Mouse (Mus musculus) adipocyte (in vitro differentiated cells): ENCODE measurements at regions not wholly inside any gene's neighbourhood (a gene's known extent, or its start where the extent isn't known, plus 50 kb on each side); places are given as distances from the start of the nearest gene placed in this dataset.

Experiments
- DNase-seq: peaks from one replicate; pipeline ENCODE4 v3.0.0-alpha.2; 2016; ENCODE audit warnings: low spot score

- DNase-seq: no peak
Measured at GRCm38 (mm10) chr5:118978921-118979630, 418.6 kb downstream of the Med13l start.

- DNase-seq: no peak
Measured at GRCm38 (mm10) chr5:118981046-118981445, 420.6 kb downstream of the Med13l start.

- no peak for DNase-seq
Measured at GRCm38 (mm10) chr5:118984251-118984650, 423.8 kb downstream of the Med13l start.

GRCm38 (mm10) chr5:118984797-118985408 lies 424.4 kb downstream of the Med13l start:
- DNase-seq: no peak

GRCm38 (mm10) chr5:118987376-118988000 lies 427.0 kb downstream of the Med13l start:
- DNase-seq: no peak

DNA sequence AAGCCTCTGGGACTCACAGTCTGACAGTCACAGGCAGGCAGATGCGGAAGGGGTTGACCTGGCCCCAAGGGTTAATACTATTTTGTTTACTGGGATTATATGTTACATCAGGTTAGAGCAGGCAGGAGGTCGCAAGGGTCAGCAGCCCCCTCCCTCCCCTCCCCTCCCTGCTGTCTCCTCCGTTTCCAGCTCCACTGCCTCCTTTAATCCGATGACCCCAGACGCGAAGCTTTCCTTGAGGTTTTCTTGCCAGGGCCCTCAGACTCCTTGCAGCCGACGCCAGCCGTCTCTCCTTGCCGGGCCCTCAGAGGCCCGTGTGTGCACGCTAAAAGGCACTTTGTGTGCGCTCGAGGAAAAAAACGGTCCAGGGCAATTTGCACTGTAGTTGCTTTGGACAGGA lies 438.6 kb downstream of the Med13l start:
- no peak for DNase-seq

- DNase-seq: no peak
Measured at GRCm38 (mm10) chr5:119005825-119006471, 445.5 kb downstream of the Med13l start.

- DNase-seq: no peak
Measured at GRCm38 (mm10) chr5:119010048-119010447, 449.6 kb downstream of the Med13l start.

GRCm38 (mm10) chr5:119015181-119015580 lies 454.7 kb downstream of the Med13l start:
- DNase-seq: no peak

- no peak for DNase-seq
Measured at GRCm38 (mm10) chr5:119015606-119016255, 455.3 kb downstream of the Med13l start.

- DNase-seq: no peak
Measured at GRCm38 (mm10) chr5:119016420-119016819, 455.9 kb downstream of the Med13l start.

- DNase-seq: no peak
Measured at GRCm38 (mm10) chr5:119023947-119024346, 463.5 kb downstream of the Med13l start.

DNA sequence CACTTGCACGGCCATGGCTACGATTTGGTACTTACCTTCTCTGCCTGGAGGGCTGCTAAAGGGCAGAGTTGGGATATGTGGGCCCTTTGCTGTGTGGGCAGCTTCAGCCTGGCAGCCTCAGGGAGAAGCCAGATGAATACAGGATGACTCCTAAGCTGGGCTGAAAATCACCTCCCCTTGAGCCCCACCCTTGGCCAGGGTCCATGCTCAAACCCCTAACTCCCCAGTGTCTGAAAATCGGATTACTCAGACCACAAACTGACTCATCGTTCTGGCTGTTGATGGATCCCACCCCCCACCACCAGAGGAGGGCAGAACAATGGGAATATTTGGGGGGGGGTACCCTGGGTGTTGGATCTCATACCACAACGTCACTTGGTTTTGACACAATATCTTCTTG lies 471.6 kb downstream of the Med13l start:
- DNase-seq: no peak

DNA sequence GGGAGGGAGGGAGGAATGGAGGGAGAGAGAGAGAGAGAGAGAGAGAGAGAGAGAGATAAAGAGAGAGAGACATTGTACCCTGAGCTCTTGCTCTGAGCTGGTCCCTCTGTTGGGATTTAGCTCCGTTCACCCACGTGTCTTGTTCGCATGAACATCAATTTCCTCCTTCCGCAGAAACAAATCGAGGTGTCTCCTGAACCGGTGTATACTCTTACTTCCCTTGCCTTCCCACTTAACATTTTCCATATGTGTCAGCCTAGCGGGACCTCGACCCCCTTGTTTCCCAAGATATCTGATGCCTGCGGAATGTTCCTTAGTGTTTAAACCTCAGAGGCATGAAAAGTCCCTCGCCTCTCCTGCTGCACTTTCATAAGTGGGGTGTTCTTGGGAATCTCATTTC lies 484.1 kb downstream of the Med13l start:
- DNase-seq: no peak

DNA sequence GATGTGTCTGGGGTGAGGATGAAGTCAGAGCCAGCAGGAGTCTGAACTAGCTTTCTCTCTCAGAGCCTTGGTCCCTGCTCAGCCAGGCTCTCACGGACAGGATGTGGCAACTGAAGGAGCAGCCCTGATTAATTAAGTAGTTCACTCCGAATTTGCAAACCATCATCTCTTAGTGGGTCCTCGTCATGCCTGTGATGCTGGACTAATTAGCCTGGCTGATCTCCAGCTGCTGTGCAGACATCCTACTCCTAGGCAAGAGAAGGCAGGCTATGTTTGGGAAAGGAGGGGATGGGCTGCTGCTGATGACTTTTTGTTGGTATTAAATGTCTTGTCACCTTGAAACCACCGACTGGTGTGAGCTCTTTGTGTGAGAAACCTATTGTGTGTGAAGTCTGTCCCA lies 487.1 kb downstream of the Med13l start:
- no peak for DNase-seq

GRCm38 (mm10) chr5:119052354-119052996 lies 492.0 kb downstream of the Med13l start:
- DNase-seq: no peak

DNA sequence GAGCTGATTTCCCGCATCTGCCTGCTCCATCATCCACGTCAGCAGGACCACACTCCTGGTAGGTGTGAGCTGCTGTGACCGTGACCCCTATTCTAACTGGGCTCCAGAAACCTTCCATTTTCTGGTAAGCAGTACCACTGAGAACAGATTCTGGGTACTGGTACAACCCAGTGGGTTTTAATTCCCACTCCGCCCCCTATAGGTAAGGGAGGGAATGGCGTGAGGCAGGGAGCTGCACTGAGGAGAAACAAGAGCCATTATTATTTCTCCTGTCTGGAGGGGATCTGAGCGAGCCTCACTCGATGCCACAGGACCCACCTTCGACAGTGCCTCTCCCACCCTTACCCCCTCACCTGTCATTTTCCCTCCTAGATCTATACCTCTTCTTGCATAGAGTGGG lies 493.3 kb downstream of the Med13l start:
- no peak for DNase-seq

GRCm38 (mm10) chr5:119054393-119054792 lies 493.9 kb downstream of the Med13l start:
- DNase-seq: no peak

GRCm38 (mm10) chr5:119055430-119055829 lies 495.0 kb downstream of the Med13l start:
- DNase-seq: no peak

DNA sequence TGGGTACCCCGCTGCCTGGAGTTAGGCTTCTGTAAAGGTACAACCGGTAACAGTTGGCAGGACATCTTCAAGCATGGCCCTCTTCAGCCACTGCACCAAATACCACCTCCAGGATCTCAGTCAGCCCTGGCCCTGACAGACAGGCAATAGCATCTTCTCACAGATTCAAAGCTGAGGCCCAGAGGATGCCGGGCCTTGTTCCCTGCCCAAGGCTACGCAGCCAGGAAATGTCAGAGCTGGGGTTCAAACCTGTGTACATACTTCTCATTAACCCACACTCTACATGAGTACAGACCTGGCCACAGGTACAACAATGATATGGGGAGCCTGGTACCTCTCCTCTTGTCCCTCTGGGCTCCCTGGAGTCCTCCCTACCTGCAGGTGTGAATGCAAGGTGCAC lies 497.3 kb downstream of the Med13l start:
- no peak for DNase-seq

DNA sequence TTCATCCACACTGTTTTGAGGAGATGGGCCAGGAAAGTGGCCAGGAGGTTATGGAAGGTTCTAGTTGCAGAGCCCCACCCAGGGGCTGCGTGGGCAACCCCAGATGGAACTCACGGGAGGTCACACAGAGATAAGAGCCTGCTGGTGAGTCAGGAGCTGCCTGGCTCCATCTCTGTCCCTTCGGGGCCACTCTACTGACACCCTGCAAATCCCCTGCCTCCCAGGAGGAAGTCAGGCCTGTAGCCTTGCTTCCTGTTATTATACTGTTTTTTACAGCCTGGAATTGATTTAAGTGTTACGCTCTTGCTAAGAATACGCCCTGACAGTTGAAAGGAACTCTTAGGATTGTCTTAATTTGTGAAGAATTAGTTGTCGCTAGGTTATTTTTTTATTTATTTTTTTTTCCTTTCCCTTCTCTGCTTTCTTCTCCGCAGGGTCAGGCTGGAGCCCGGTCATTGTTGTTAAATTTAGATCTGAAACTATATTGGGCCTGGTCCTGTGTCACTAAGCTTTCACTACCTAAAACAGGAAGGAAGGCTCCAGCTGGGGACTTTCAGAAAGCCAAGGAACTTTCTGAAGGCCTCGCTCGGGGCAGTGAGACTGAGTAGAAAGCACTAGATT lies 497.9 kb downstream of the Med13l start:
- no peak for DNase-seq
